Mouse (Mus musculus) neural tube, embryonic 14.5 days (tissue): Measurements from ENCODE around the gene Prdx5. TPM values are rescaled to one million over a fixed set of nuclear protein-coding genes. Genes with fewer than 3 reads are reported as not detected.

Experiments used
- ATAC-seq: fragments of 200-750 bp; cut with Nextera tagmentation; 2 replicates; pipeline ENCODE4 v1.8.0; 2017; ENCODE audit warnings: low read depth, mild to moderate bottlenecking, moderate TSS enrichment, moderate library complexity
- H3K27ac ChIP-seq: fragments of 300-500 bp; sonication (generic); 2 replicates; pipeline ENCODE4 v1.5.1; 2014; ENCODE audit warnings: low read depth, mild to moderate bottlenecking, control low read depth, low read length, moderate library complexity, mixed read lengths
- H3K27me3 ChIP-seq: fragments of 300-500 bp; sonication (generic); 2 replicates; pipeline ENCODE4 v1.6.1; 2014; ENCODE audit warnings: low read length; ENCODE audit not compliant: control insufficient read depth, insufficient read depth
- H3K36me3 ChIP-seq: fragments of 300-500 bp; sonication (generic); 2 replicates; pipeline ENCODE4 v1.6.1; 2014; ENCODE audit warnings: low read length, mixed read lengths; ENCODE audit not compliant: control insufficient read depth, insufficient read depth
- H3K4me1 ChIP-seq: fragments of 300-500 bp; sonication (generic); 2 replicates; pipeline ENCODE4 v1.6.1; 2014; ENCODE audit warnings: low read length; ENCODE audit not compliant: control insufficient read depth, insufficient read depth
- H3K4me2 ChIP-seq: fragments of 300-500 bp; sonication (generic); 2 replicates; pipeline ENCODE4 v1.6.1; 2014; ENCODE audit warnings: mild to moderate bottlenecking, low read depth, low read length, control low read depth
- H3K4me3 ChIP-seq: fragments of 300-500 bp; sonication (generic); 2 replicates; pipeline ENCODE4 v1.5.1; 2014; ENCODE audit warnings: low read depth, low read length, control low read depth, mixed read lengths
- H3K9ac ChIP-seq: fragments of 300-500 bp; sonication (generic); replicated peaks from 2 replicates; pipeline ENCODE4 v1.6.1; 2014; ENCODE audit warnings: low read depth, mild to moderate bottlenecking, control low read depth, low read length, mixed read lengths
- H3K9me3 ChIP-seq: fragments of 300-500 bp; sonication (generic); 2 replicates; pipeline ENCODE4 v1.6.1; 2016; ENCODE audit warnings: low read length; ENCODE audit not compliant: control insufficient read depth
- WGBS: fragments of 180-500 bp; shearing (Covaris S2); extraction: QIAGEN DNeasy Blood & Tissue Kit; methylation state at CpG from one replicate; pipeline ENCODE4 v1.1.7; 2014; 5-methylcytosine and 5-hydroxymethylcytosine counted together
- polyA plus RNA-seq: library from polyadenylated mRNA; unstranded; fragments of >200 nt; fragmentation: Nextera tagmentation; extraction: Ambion mirVana; gene quantifications from 2 replicates; pipeline ENCODE4 v1.2.1, GENCODE M21; 2014

Prdx5 gene
- polyA plus RNA-seq, 1 experiment from 2014 or later = 272 TPM

DNA sequence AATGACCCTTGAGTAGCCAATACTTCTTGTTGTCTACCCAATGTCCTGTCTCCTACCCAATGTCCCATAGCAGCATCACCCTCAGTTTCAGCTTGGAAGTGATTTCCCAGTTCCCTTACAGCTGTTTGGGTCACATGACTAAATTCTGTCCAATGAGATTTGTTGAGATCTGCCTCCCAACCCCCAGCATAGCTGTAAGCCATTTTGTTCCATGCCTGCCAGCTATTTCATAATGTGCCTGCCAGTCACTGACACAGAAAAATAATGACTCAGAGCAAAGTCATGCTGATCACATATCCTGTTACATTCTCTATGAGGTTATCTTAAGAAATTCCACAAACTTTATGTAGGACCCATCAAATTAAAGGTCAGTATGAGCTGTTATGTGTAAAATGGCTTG, 33.1 kb downstream of the Prdx5 start:
- no peak overlapping the region for H3K9ac ChIP-seq
- ATAC-seq = no peak
- no peaks in the 10 kb centered on the region for H3K4me1 ChIP-seq
- H3K9me3 ChIP-seq = peaks cover 3% of the 10 kb centered on the region; the same call in 1 of the 2 replicates
- H3K36me3 ChIP-seq = no peaks in the 10 kb centered on the region
- no peak overlapping the region for H3K27ac ChIP-seq
- H3K4me2 ChIP-seq = no peak overlapping the region
- no peak overlapping the region for H3K4me3 ChIP-seq
- H3K27me3 ChIP-seq = no peaks in the 10 kb centered on the region

- Histone ChIP-seq H3K9me3 (peaks cover 3% of the 10 kb centered on the region; the same call in 1 of the 2 replicates), H3K4me2 (no peak overlapping the region), H3K9ac (no peak overlapping the region), H3K27me3 (no peaks in the 10 kb centered on the region), H3K27ac (no peak overlapping the region), H3K4me1 (no peaks in the 10 kb centered on the region), H3K36me3 (no peaks in the 10 kb centered on the region), H3K4me3 (no peak overlapping the region)
- ATAC-seq = no peak
- WGBS = 88% methylated on average over 6 of the region's 6 CpGs
Observed at GRCm38 (mm10) chr19:6875834-6876233, 34.1 kb downstream of the Prdx5 start.

DNA sequence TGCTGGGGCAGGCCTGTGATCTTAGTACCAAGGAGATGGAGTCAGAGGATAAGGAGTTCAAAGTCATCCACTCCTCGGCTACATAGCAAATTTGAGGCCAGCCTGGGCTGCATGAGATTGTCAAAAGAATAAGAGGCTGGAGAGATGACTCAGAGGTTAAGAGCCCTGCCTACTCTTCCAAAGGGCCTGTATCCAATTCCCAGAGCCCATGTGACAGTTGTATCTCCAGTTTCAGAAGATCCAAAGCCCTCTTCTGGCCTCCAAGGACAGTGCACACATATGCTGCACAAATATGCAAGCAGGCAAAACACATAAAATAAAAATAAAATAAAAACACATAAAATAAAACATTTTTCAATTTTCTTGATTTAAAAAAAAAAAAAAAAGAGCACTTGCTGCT, 35.6 kb downstream of the Prdx5 start:
- H3K4me3 ChIP-seq = no peak overlapping the region
- H3K4me1 ChIP-seq = no peaks in the 10 kb centered on the region
- no peak for ATAC-seq
- H3K4me2 ChIP-seq = no peak overlapping the region
- H3K27ac ChIP-seq = no peak overlapping the region
- no peak overlapping the region for H3K9ac ChIP-seq
- H3K27me3 ChIP-seq = no peaks in the 10 kb centered on the region
- H3K9me3 ChIP-seq = no peaks in the 10 kb centered on the region
- H3K36me3 ChIP-seq = no peaks in the 10 kb centered on the region
- 85% methylated on average over 1 of the region's 1 CpGs for WGBS

- Histone ChIP-seq H3K4me1 (no peaks in the 10 kb centered on the region), H3K27ac (no peak overlapping the region), H3K4me3 (no peak overlapping the region), H3K36me3 (no peaks in the 10 kb centered on the region), H3K27me3 (no peaks in the 10 kb centered on the region), H3K4me2 (no peak overlapping the region), H3K9ac (no peak overlapping the region), H3K9me3 (no peaks in the 10 kb centered on the region)
- WGBS = 80% methylated on average over 3 of the region's 3 CpGs
- no peak for ATAC-seq
Observed at GRCm38 (mm10) chr19:6872701-6873100, 37.2 kb downstream of the Prdx5 start.

DNA sequence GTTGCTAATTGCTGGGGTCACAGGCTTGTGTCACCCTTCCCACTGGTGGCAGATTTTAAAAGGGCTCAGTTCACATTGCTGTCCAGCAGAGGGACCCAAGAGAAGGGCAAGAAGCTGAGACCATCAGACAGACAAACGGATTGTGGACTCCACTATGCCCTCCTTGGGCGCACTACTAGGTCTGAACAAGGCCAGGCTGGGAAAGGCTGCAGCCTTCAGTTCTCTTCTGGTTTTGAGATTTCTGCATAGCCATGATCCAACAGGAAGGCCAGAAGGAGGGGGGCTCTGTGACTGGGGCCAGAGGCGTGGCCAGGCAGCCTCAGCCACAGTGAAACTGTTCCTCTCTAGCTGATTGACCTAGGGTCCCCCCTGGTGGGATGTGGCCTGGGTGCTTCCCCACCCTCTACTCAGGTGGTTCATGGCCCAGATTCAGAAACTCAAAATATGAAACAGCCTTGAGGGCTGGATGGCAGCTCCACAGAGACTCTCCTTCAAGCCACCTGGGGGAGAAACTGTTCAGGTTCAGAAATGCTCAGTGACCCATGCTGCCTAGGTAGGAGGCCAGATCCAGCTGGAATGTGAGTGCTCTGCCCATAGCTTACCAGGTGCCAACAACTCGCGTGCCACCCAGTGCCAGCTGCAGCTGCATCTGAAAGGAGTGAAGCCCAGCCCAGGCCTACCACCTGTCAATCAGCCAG, 38.2 kb downstream of the Prdx5 start:
- ATAC-seq = no peak
- H3K9me3 ChIP-seq = no peaks in the 10 kb centered on the region
- no peak overlapping the region for H3K4me2 ChIP-seq
- H3K36me3 ChIP-seq = no peaks in the 10 kb centered on the region
- 59% methylated on average over 5 of the region's 5 CpGs for WGBS
- no peak overlapping the region for H3K27ac ChIP-seq
- no peaks in the 10 kb centered on the region for H3K4me1 ChIP-seq
- no peaks in the 10 kb centered on the region for H3K27me3 ChIP-seq
- no peak overlapping the region for H3K9ac ChIP-seq
- no peak overlapping the region for H3K4me3 ChIP-seq

DNA sequence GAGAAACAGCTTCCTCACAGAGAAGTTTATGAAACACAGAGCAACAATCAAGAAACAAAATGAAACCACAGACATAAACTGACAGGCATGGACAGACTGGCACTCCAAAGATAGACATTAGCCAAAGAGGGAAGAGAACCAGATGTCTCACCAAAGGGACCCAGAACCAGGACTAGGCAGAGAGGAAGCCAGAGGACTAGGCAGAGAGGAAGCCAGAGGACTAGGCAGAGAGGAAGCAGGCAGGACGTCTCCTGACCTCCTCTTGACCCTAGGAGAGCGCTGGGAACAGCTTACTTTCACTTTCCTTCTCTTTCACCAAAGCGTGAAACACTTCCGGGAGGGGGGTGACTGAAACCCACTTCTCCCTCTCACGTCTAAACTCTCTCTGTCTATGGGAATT, 40.6 kb downstream of the Prdx5 start:
- no peaks in the 10 kb centered on the region for H3K9me3 ChIP-seq
- ATAC-seq = no peak
- no peak overlapping the region for H3K4me2 ChIP-seq
- no peaks in the 10 kb centered on the region for H3K36me3 ChIP-seq
- no peak overlapping the region for H3K9ac ChIP-seq
- H3K27me3 ChIP-seq = no peaks in the 10 kb centered on the region
- H3K4me3 ChIP-seq = no peak overlapping the region
- H3K27ac ChIP-seq = no peak overlapping the region
- WGBS = 1% methylated on average over 5 of the region's 5 CpGs
- no peaks in the 10 kb centered on the region for H3K4me1 ChIP-seq

GRCm38 (mm10) chr19:6861451-6861850, 48.5 kb downstream of the Prdx5 start:
- Histone ChIP-seq H3K9ac (no peak overlapping the region), H3K9me3 (no peaks in the 10 kb centered on the region), H3K27me3 (no peaks in the 10 kb centered on the region), H3K4me2 (no peak overlapping the region), H3K27ac (no peak overlapping the region), H3K4me1 (no peaks in the 10 kb centered on the region), H3K4me3 (no peak overlapping the region), H3K36me3 (no peaks in the 10 kb centered on the region)
- 96% methylated on average over 4 of the region's 4 CpGs for WGBS
- no peak for ATAC-seq

GRCm38 (mm10) chr19:6860706-6861105, 49.2 kb downstream of the Prdx5 start:
- Histone ChIP-seq H3K9ac (no peak overlapping the region), H3K4me1 (no peaks in the 10 kb centered on the region), H3K9me3 (no peaks in the 10 kb centered on the region), H3K4me2 (no peak overlapping the region), H3K27ac (no peak overlapping the region), H3K27me3 (no peaks in the 10 kb centered on the region), H3K4me3 (no peak overlapping the region), H3K36me3 (no peaks in the 10 kb centered on the region)
- 87% methylated on average over 6 of the region's 6 CpGs for WGBS
- ATAC-seq = no peak

DNA sequence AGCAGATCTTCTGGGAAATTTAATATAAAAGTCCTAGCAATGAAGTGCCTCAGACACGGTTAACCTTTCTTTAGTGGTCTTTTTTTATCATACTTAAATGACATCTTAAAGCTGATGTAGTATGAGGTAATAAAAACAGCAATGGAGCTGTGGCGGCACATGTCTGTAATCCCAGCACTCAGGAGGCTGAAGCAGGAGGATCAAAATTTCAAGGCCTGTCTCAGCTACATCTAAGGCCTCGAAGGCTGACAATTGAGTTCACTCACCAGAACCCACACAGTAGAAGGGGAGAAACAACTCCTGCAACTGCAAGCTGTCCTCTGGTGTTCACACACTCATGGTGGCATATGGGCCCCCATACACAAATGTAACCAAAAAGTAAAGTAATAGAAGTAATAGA, 49.9 kb downstream of the Prdx5 start:
- Histone ChIP-seq H3K9ac (no peak overlapping the region), H3K27ac (no peak overlapping the region), H3K9me3 (no peaks in the 10 kb centered on the region), H3K4me1 (no peaks in the 10 kb centered on the region), H3K36me3 (no peaks in the 10 kb centered on the region), H3K4me2 (no peak overlapping the region), H3K4me3 (no peak overlapping the region), H3K27me3 (no peaks in the 10 kb centered on the region)
- ATAC-seq = no peak
- WGBS = 93% methylated on average over 3 of the region's 3 CpGs
